Mouse (Mus musculus): ENCODE data around the gene Tubb5. TPM values are rescaled to one million over a fixed set of nuclear protein-coding genes. Genes with fewer than 3 reads are reported as not detected.
"Not testable (repeated sequence)": the region's sequence is repeated elsewhere in the genome, so short reads cannot be mapped to it uniquely, and the experiment has no call there.

Gene Tubb5
- polyA plus RNA-seq, 1 experiment from 2014 or later: 1,667 TPM

DNA sequence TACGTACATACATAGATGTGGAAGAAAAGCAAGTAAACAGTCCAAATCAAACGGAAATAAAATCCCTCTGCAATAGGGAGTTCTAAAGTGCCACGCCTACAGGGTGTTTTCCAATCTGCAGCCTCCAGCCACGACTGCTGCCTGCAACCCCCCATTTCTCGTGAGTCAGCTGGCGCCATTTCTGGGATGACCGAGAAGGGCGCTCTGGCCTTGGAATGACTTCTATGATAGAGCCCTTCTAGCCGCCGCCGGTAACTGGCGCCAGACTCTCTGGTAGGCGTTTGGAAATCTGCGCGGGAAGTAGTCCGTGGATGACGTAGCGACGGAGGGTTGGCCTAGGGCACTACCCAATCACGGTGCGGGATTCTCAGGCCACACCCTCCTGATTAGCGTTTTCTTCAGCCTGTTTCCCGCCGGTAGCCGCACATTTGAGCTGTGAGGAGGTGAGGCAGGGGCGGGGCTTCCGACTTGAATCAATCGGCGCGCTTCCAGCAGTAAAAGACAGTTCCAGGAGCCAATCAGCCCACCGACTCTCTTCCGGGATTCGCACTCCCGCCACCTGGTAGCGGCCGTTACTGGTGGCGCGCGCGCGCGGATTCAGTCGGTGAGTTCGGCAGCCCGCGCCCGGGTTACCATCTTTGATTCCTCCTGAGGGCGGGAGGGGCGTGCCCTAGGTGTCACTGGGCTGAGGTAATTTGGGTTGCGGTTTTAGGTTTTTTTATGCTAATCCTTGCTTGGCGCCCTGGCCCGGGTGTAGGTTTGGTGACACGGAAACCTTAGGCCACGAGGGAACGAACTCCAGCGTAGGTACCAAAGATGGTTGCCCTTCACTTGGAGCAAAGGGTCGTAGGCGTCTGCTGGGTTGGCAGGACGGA, 3.2 kb upstream of the Tubb5 start, which contains the start of gene Mdc1:
TSS of gene Mdc1 (plus strand) at position 440 of the 875 bp plus-strand sequence.
- Histone ChIP-seq H3K4me2 (replicated peaks; ENCODE audit: low read depth, low read length) (peak within 1 kb of the TSS; percentile 51), H3K4me1 (replicated peaks; ENCODE audit: control insufficient read depth, insufficient read depth, low read length) (0 out of 2 replicates have a peak, but pooled peaks cover 3% of the 10 kb centered on the region), H3K27ac (ENCODE audit: low read depth, low read length) (peak within 1 kb of the TSS; percentile 67; the same call in 1 of the 2 replicates), H3K27me3 (ENCODE audit: control insufficient read depth, insufficient read depth, low read length) (no peaks in the 10 kb centered on the region), H3K36me3 (ENCODE audit: control insufficient read depth, insufficient read depth, low read length) (peaks cover 11% of the 10 kb centered on the region), H3K9me3 (ENCODE audit: control insufficient read depth, low read length) (no peaks in the 10 kb centered on the region), H3K4me3 (ENCODE audit: low read depth, low read length) (peak within 1 kb of the TSS; percentile 63), H3K9ac (ENCODE audit: low read depth, low read length) (peak within 1 kb of the TSS; percentile 64)
- ATAC-seq (ENCODE audit: low FRiP score) (peak; percentile 92), DNase-seq (ENCODE audit: low spot score) (peak; percentile 99)
- under 1% methylated on average over 59 of the region's 59 CpGs for WGBS

- DNase-seq (ENCODE audit: low spot score) (no peak), ATAC-seq (ENCODE audit: low FRiP score) (no peak)
- peak overlapping the region; percentile 8; the same call in 1 of the 2 replicates for H3K4me2 ChIP-seq (replicated peaks; ENCODE audit: low read depth, low read length)
- H3K9ac ChIP-seq (ENCODE audit: low read depth, low read length): 0 out of 2 replicates have a peak overlapping the region, but pooled peaks have one; percentile 5
- no peaks in the 10 kb centered on the region for H3K9me3 ChIP-seq (ENCODE audit: control insufficient read depth, low read length)
- H3K36me3 ChIP-seq (ENCODE audit: control insufficient read depth, insufficient read depth, low read length): peaks cover 11% of the 10 kb centered on the region
- no peaks in the 10 kb centered on the region for H3K27me3 ChIP-seq (ENCODE audit: control insufficient read depth, insufficient read depth, low read length)
- H3K4me3 ChIP-seq (ENCODE audit: low read depth, low read length): peak overlapping the region; percentile 63
- peaks cover 7% of the 10 kb centered on the region for H3K4me1 ChIP-seq (replicated peaks; ENCODE audit: control insufficient read depth, insufficient read depth, low read length)
- no peak overlapping the region for H3K27ac ChIP-seq (ENCODE audit: low read depth, low read length)
- WGBS: 56% methylated on average over 14 of the region's 14 CpGs
Observed at GRCm38 (mm10) chr17:35840561-35840960, 2.5 kb upstream of the Tubb5 start.

DNA sequence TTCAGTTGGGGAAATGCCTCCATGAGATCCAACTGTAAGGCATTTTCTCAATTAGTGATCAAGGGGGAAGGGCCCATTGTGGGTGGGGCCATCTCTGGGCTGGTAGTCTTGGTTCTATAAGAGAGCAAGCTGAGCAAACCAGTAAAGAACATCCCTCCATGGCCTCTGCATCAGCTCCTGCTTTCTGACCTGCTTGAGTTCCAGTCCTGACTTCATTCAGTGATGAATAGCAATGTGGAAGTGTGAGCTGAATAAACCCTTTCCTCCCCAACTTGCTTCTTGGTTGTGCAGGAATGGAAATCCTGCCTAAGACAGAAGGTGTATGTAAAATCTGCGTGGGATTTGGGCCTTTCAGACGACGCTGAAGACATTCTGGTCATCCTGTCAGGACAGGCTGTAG, 896 bp upstream of the Tubb5 start:
- WGBS: 70% methylated on average over 3 of the region's 3 CpGs
- not testable (repeated sequence) for H3K27me3 ChIP-seq (ENCODE audit: control insufficient read depth, insufficient read depth, low read length); ATAC-seq (ENCODE audit: low FRiP score); DNase-seq (ENCODE audit: low spot score); H3K9me3 ChIP-seq (ENCODE audit: control insufficient read depth, low read length)
- H3K27ac ChIP-seq (ENCODE audit: low read depth, low read length): peak overlapping the region; percentile 18
- H3K4me1 ChIP-seq (replicated peaks; ENCODE audit: control insufficient read depth, insufficient read depth, low read length): peaks cover 16% of the 10 kb centered on the region
- peak overlapping the region; percentile 40 for H3K9ac ChIP-seq (ENCODE audit: low read depth, low read length)
- H3K36me3 ChIP-seq (ENCODE audit: control insufficient read depth, insufficient read depth, low read length): peaks cover 20% of the 10 kb centered on the region
- peak overlapping the region; percentile 77 for H3K4me3 ChIP-seq (ENCODE audit: low read depth, low read length)
- peak overlapping the region; percentile 39 for H3K4me2 ChIP-seq (replicated peaks; ENCODE audit: low read depth, low read length)

GRCm38 (mm10) chr17:35838570-35838969, 464 bp upstream of the Tubb5 start:
- DNase-seq (ENCODE audit: low spot score) (peak; percentile 63), ATAC-seq (ENCODE audit: low FRiP score) (no peak)
- peak overlapping the region; percentile 18 for H3K27ac ChIP-seq (ENCODE audit: low read depth, low read length)
- no peaks in the 10 kb centered on the region for H3K9me3 ChIP-seq (ENCODE audit: control insufficient read depth, low read length)
- 5% methylated on average over 5 of the region's 5 CpGs for WGBS
- H3K4me1 ChIP-seq (replicated peaks; ENCODE audit: control insufficient read depth, insufficient read depth, low read length): peaks cover 16% of the 10 kb centered on the region
- peak overlapping the region; percentile 40 for H3K9ac ChIP-seq (ENCODE audit: low read depth, low read length)
- no peaks in the 10 kb centered on the region for H3K27me3 ChIP-seq (ENCODE audit: control insufficient read depth, insufficient read depth, low read length)
- H3K4me3 ChIP-seq (ENCODE audit: low read depth, low read length): peak overlapping the region; percentile 77
- H3K36me3 ChIP-seq (ENCODE audit: control insufficient read depth, insufficient read depth, low read length): peaks cover 22% of the 10 kb centered on the region
- peak overlapping the region; percentile 39 for H3K4me2 ChIP-seq (replicated peaks; ENCODE audit: low read depth, low read length)

GRCm38 (mm10) chr17:35837487-35837886, 619 bp downstream of the Tubb5 start:
- ATAC-seq (ENCODE audit: low FRiP score) (peak; percentile 5; the same call in 1 of the 2 replicates), DNase-seq (ENCODE audit: low spot score) (peak; percentile 79)
- Histone ChIP-seq H3K36me3 (ENCODE audit: control insufficient read depth, insufficient read depth, low read length) (peaks cover 27% of the 10 kb centered on the region), H3K27me3 (ENCODE audit: control insufficient read depth, insufficient read depth, low read length) (no peaks in the 10 kb centered on the region), H3K27ac (ENCODE audit: low read depth, low read length) (peak overlapping the region; percentile 97), H3K9ac (ENCODE audit: low read depth, low read length) (peak overlapping the region; percentile 97), H3K4me1 (replicated peaks; ENCODE audit: control insufficient read depth, insufficient read depth, low read length) (peaks cover 16% of the 10 kb centered on the region), H3K4me2 (replicated peaks; ENCODE audit: low read depth, low read length) (no peak overlapping the region), H3K9me3 (ENCODE audit: control insufficient read depth, low read length) (no peaks in the 10 kb centered on the region), H3K4me3 (ENCODE audit: low read depth, low read length) (peak overlapping the region; percentile 77)
- under 1% methylated on average over 18 of the region's 18 CpGs for WGBS

- peaks cover 27% of the 10 kb centered on the region for H3K36me3 ChIP-seq (ENCODE audit: control insufficient read depth, insufficient read depth, low read length)
- peak overlapping the region; percentile 77 for H3K4me3 ChIP-seq (ENCODE audit: low read depth, low read length)
- WGBS: 0% methylated on average over 24 of the region's 25 CpGs
- H3K4me1 ChIP-seq (replicated peaks; ENCODE audit: control insufficient read depth, insufficient read depth, low read length): peaks cover 15% of the 10 kb centered on the region
- H3K27ac ChIP-seq (ENCODE audit: low read depth, low read length): peak overlapping the region; percentile 97
- H3K4me2 ChIP-seq (replicated peaks; ENCODE audit: low read depth, low read length): peak overlapping the region; percentile 68
- DNase-seq (ENCODE audit: low spot score) (peak; percentile 94), ATAC-seq (ENCODE audit: low FRiP score) (peak; percentile 55)
- no peaks in the 10 kb centered on the region for H3K9me3 ChIP-seq (ENCODE audit: control insufficient read depth, low read length)
- H3K9ac ChIP-seq (ENCODE audit: low read depth, low read length): peak overlapping the region; percentile 97
- H3K27me3 ChIP-seq (ENCODE audit: control insufficient read depth, insufficient read depth, low read length): no peaks in the 10 kb centered on the region
Observed at GRCm38 (mm10) chr17:35836991-35837422, 1.1 kb downstream of the Tubb5 start.

DNA sequence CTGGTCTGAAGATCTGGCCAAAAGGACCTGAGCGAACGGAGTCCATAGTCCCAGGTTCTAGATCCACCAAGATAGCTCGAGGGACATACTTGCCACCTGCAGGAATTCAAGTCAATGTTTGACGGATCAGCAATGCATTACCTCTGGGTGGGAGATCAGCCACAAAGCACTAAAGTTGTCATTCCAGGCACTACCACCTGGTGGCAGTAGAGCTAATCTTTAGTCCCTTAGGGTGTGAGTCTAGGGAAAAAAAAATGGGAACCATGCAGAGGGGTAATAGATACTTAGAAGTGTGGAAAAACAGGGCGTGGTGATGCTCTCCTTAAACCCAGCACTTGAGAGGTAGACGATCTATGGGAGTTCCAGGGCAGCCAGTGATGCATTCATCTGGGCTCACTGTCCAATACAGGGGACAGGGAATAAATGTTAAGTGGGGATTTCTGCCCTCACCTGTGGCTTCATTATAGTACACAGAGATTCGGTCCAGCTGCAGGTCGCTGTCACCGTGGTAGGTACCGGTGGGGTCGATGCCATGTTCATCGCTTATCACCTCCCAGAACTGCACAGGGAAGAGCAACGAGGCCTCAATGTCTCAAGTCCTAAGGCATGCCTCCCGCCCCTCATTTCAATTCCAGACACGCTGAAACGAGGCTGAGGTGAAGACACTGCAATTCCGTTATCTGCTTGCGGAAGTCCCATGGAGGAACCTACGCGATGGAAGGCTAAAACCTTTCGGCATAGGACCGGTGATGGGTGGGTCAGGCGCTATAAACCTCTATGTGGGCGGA, 1.7 kb downstream of the Tubb5 start:
- WGBS: 9% methylated on average over 24 of the region's 24 CpGs
- ATAC-seq (ENCODE audit: low FRiP score) (no peak), DNase-seq (ENCODE audit: low spot score) (peak; percentile 94)
- no peaks in the 10 kb centered on the region for H3K27me3 ChIP-seq (ENCODE audit: control insufficient read depth, insufficient read depth, low read length)
- H3K4me1 ChIP-seq (replicated peaks; ENCODE audit: control insufficient read depth, insufficient read depth, low read length): peaks cover 13% of the 10 kb centered on the region
- H3K36me3 ChIP-seq (ENCODE audit: control insufficient read depth, insufficient read depth, low read length): peaks cover 27% of the 10 kb centered on the region
- H3K9me3 ChIP-seq (ENCODE audit: control insufficient read depth, low read length): no peaks in the 10 kb centered on the region
- peak overlapping the region; percentile 77 for H3K4me3 ChIP-seq (ENCODE audit: low read depth, low read length)
- peak overlapping the region; percentile 68 for H3K4me2 ChIP-seq (replicated peaks; ENCODE audit: low read depth, low read length)
- H3K27ac ChIP-seq (ENCODE audit: low read depth, low read length): peak overlapping the region; percentile 97
- peak overlapping the region; percentile 97 for H3K9ac ChIP-seq (ENCODE audit: low read depth, low read length)

GRCm38 (mm10) chr17:35835424-35836140, 2.5 kb downstream of the Tubb5 start:
- 83% methylated on average over 26 of the region's 26 CpGs for WGBS
- H3K4me1 ChIP-seq (replicated peaks; ENCODE audit: control insufficient read depth, insufficient read depth, low read length): peaks cover 13% of the 10 kb centered on the region
- H3K27me3 ChIP-seq (ENCODE audit: control insufficient read depth, insufficient read depth, low read length): no peaks in the 10 kb centered on the region
- H3K4me2 ChIP-seq (replicated peaks; ENCODE audit: low read depth, low read length): peak overlapping the region; percentile 68
- ATAC-seq (ENCODE audit: low FRiP score): no peak
- H3K4me3 ChIP-seq (ENCODE audit: low read depth, low read length): peak overlapping the region; percentile 77
- H3K27ac ChIP-seq (ENCODE audit: low read depth, low read length): no peak overlapping the region
- H3K9ac ChIP-seq (ENCODE audit: low read depth, low read length): peak overlapping the region; percentile 97; the same call in 1 of the 2 replicates
- H3K36me3 ChIP-seq (ENCODE audit: control insufficient read depth, insufficient read depth, low read length): peaks cover 27% of the 10 kb centered on the region
- no peaks in the 10 kb centered on the region for H3K9me3 ChIP-seq (ENCODE audit: control insufficient read depth, low read length)
- no peak for DNase-seq (ENCODE audit: low spot score)
